Comparison of ENCODE assay signal across 9 mouse cellular contexts in the genomic region with DNA sequence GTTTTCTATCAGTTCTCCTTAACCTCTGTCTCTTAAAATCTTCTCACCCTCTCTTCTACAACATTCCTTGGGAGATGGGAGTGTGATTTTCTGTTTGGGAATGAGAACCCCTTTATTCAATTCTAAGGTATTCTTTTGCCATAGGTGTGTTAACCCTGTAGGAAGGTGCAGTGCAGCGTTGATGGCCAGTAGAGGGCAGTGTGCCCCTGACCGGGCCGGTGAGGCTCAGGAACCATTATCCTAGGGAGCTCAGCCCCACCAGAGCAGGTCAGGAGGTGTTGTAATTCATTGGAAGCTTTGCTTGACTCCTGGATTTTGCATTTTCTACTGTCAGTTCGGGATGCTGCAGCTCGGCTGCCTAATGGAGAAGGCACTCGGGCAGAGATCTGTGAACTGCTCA. TPM values are rescaled to one million over a fixed set of nuclear protein-coding genes. Genes with fewer than 3 reads are reported as not detected.
DNase-seq lines count a peak whose midpoint lies in the region; ATAC-seq and TF ChIP-seq lines count a peak whose summit lies in the region.
"Had no signal": no experiment of that assay in that cellular context is flagged by ENCODE, and none has a peak within 500 bp of the region (broad histone marks: within the 10 kb centered on the region; RNA-seq: fewer than 3 reads in every experiment).

No protein-coding gene starts in this region.

- WGBS in forebrain, embryonic 11.5 days = 64% methylated on average over 6 of the region's 6 CpGs
- WGBS in forebrain, embryonic 12.5 days = 64% methylated on average over 6 of the region's 6 CpGs
- 68% methylated on average over 6 of the region's 6 CpGs for WGBS in midbrain, embryonic 15.5 days

- TF ChIP-seq POLR2A in testis, adult 2 months (IDR thresholded peaks at IDR 0.05; ENCODE audit: control insufficient read depth, low read depth, low read length) = no peak
- TF ChIP-seq POLR2A in embryonic fibroblast, embryonic 13.5 days (IDR thresholded peaks at IDR 0.05; ENCODE audit: low read depth, low read length) = no peak

- no peak overlapping the region for H3K27ac ChIP-seq in forebrain, embryonic 11.5 days (ENCODE audit: low read depth, low read length)
- H3K27ac ChIP-seq in forebrain, embryonic 12.5 days = no peak overlapping the region
- no peak overlapping the region for H3K27ac ChIP-seq in testis, adult 2 months (ENCODE audit: control insufficient read depth, insufficient read depth, low read depth, low read length)
- H3K27ac ChIP-seq in embryonic fibroblast, embryonic 13.5 days (ENCODE audit: insufficient read depth, low read length) = no peak overlapping the region
- H3K27ac ChIP-seq in midbrain, embryonic 15.5 days = no peak overlapping the region
- H3K27ac ChIP-seq: hindbrain, embryonic 15.5 days had no signal

- no peak overlapping the region for H3K9ac ChIP-seq in forebrain, embryonic 11.5 days (ENCODE audit: low read length)
- H3K9ac ChIP-seq in forebrain, embryonic 12.5 days = no peak overlapping the region
- no peak overlapping the region for H3K9ac ChIP-seq in midbrain, embryonic 15.5 days
- H3K9ac ChIP-seq: hindbrain, embryonic 15.5 days had no signal

- H3K4me3 ChIP-seq in forebrain, embryonic 11.5 days (ENCODE audit: low read depth, low read length) = no peak overlapping the region
- H3K4me3 ChIP-seq in forebrain, embryonic 12.5 days (replicated peaks) = no peak overlapping the region
- no peak overlapping the region for H3K4me3 ChIP-seq in testis, adult 2 months (ENCODE audit: control insufficient read depth, low read depth, low read length)
- H3K4me3 ChIP-seq in embryonic fibroblast, embryonic 13.5 days (ENCODE audit: insufficient read depth, low read length) = no peak overlapping the region
- H3K4me3 ChIP-seq in midbrain, embryonic 15.5 days = no peak overlapping the region
- H3K4me3 ChIP-seq: hindbrain, embryonic 15.5 days had no signal

- H3K9me3 ChIP-seq in forebrain, embryonic 11.5 days (ENCODE audit: control insufficient read depth, low read length) = no peaks in the 10 kb centered on the region
- no peaks in the 10 kb centered on the region for H3K9me3 ChIP-seq in forebrain, embryonic 12.5 days
- no peaks in the 10 kb centered on the region for H3K9me3 ChIP-seq in midbrain, embryonic 15.5 days
- H3K9me3 ChIP-seq: hindbrain, embryonic 15.5 days had no signal

- H3K4me2 ChIP-seq in forebrain, embryonic 11.5 days (ENCODE audit: low read depth, low read length, severe bottlenecking) = no peak overlapping the region
- H3K4me2 ChIP-seq in forebrain, embryonic 12.5 days = no peak overlapping the region
- H3K4me2 ChIP-seq in midbrain, embryonic 15.5 days = no peak overlapping the region
- H3K4me2 ChIP-seq: hindbrain, embryonic 15.5 days had no signal

- intact Hi-C loops in left cerebral cortex, postnatal 25 days (cut with DNase I) = no loop called here

- no peaks in the 10 kb centered on the region for H3K27me3 ChIP-seq in forebrain, embryonic 11.5 days (ENCODE audit: control insufficient read depth, insufficient read depth, low read length)
- H3K27me3 ChIP-seq in forebrain, embryonic 12.5 days = no peaks in the 10 kb centered on the region
- no peaks in the 10 kb centered on the region for H3K27me3 ChIP-seq in testis, adult 2 months (ENCODE audit: control insufficient read depth, insufficient read depth, low read length)
- no peaks in the 10 kb centered on the region for H3K27me3 ChIP-seq in midbrain, embryonic 15.5 days (replicated peaks)
- H3K27me3 ChIP-seq: hindbrain, embryonic 15.5 days had no signal

- peak; percentile 60 for DNase-seq in forebrain, embryonic 11.5 days (ENCODE audit: low spot score)
- DNase-seq in testis, postnatal 14 days (ENCODE audit: low spot score) = no peak
- peak; percentile 30 for DNase-seq in lung, postnatal 36 days
- no peak for DNase-seq in left cerebral cortex, postnatal 25 days (ENCODE audit: low spot score in 2 of 2)

- TF ChIP-seq CTCF in testis, adult 2 months (IDR thresholded peaks at IDR 0.05; ENCODE audit: control insufficient read depth, insufficient read depth, insufficient replicate concordance, low read depth, low read length) = peak; percentile 72; the same call in 1 of the 2 replicates
- TF ChIP-seq CTCF in embryonic fibroblast, embryonic 13.5 days (IDR thresholded peaks at IDR 0.05; ENCODE audit: borderline replicate concordance, insufficient read depth, low read length) = peak; percentile 83; the same call in 1 of the 2 replicates

- no peaks in the 10 kb centered on the region for H3K4me1 ChIP-seq in forebrain, embryonic 11.5 days (replicated peaks; ENCODE audit: control insufficient read depth, insufficient read depth, low read length)
- no peaks in the 10 kb centered on the region for H3K4me1 ChIP-seq in forebrain, embryonic 12.5 days
- no peaks in the 10 kb centered on the region for H3K4me1 ChIP-seq in testis, adult 2 months (ENCODE audit: control insufficient read depth, insufficient read depth, low read length)
- no peaks in the 10 kb centered on the region for H3K4me1 ChIP-seq in embryonic fibroblast, embryonic 13.5 days (ENCODE audit: control insufficient read depth, insufficient read depth, low read length)
- no peaks in the 10 kb centered on the region for H3K4me1 ChIP-seq in midbrain, embryonic 15.5 days
- H3K4me1 ChIP-seq: hindbrain, embryonic 15.5 days had no signal

- ATAC-seq in forebrain, embryonic 11.5 days (replicated peaks; ENCODE audit: low FRiP score) = no peak
- no peak for ATAC-seq in forebrain, embryonic 12.5 days (ENCODE audit: low FRiP score)
- ATAC-seq in midbrain, embryonic 15.5 days (replicated peaks) = no peak

- H3K36me3 ChIP-seq in forebrain, embryonic 11.5 days (ENCODE audit: control insufficient read depth, insufficient read depth, low read length) = peaks cover 29% of the 10 kb centered on the region
- peaks cover 90% of the 10 kb centered on the region for H3K36me3 ChIP-seq in forebrain, embryonic 12.5 days (replicated peaks)
- H3K36me3 ChIP-seq in testis, adult 2 months (ENCODE audit: control insufficient read depth, insufficient read depth, low read length) = peaks cover 7% of the 10 kb centered on the region
- peaks cover 71% of the 10 kb centered on the region for H3K36me3 ChIP-seq in midbrain, embryonic 15.5 days (replicated peaks)

RNA-seq across cellular contexts. Expression of a gene that starts 19.2 kb away (rescaled TPM):
- 25.6 and 25.7 TPM in 2 replicates for polyA plus RNA-seq in forebrain, embryonic 11.5 days (2014; fragmentation: Nextera tagmentation; extraction: Ambion mirVana)
- polyA plus RNA-seq in forebrain, embryonic 12.5 days (2016; fragmentation: Nextera tagmentation; extraction: Ambion mirVana) = 30.7 and 32.4 TPM in 2 replicates
- polyA plus RNA-seq in testis, adult 2 months (2012; rRNA removed) = 16.7 and 18.2 TPM in 2 replicates
- 14.0 and 16.1 TPM in 2 replicates for polyA plus RNA-seq in embryonic fibroblast, embryonic 13.5 days (2011; ENCODE audit: insufficient read length, low read depth, missing spikeins)
- total RNA-seq in left cerebral cortex, postnatal 25 days (2021) = 10 to 100 TPM; 25.5 to 27.1 TPM
- polyA plus RNA-seq in midbrain, embryonic 15.5 days (2015; fragmentation: Nextera tagmentation; extraction: Ambion mirVana) = 30.9 and 33.3 TPM in 2 replicates

RNA-seq across cellular contexts. Expression of a gene that starts 59.0 kb away (rescaled TPM):
- polyA plus RNA-seq in forebrain, embryonic 11.5 days (2014; fragmentation: Nextera tagmentation; extraction: Ambion mirVana) = not detected in 2 replicates
- polyA plus RNA-seq in forebrain, embryonic 12.5 days (2016; fragmentation: Nextera tagmentation; extraction: Ambion mirVana) = 0.18 TPM in 1 of 2 replicates, not detected in the other
- polyA plus RNA-seq in testis, adult 2 months (2012; rRNA removed) = 11.7 and 12.1 TPM in 2 replicates
- not detected in 2 replicates for polyA plus RNA-seq in embryonic fibroblast, embryonic 13.5 days (2011; ENCODE audit: insufficient read length, low read depth, missing spikeins)
- not detected for total RNA-seq in left cerebral cortex, postnatal 25 days (2021)
- polyA plus RNA-seq in midbrain, embryonic 15.5 days (2015; fragmentation: Nextera tagmentation; extraction: Ambion mirVana) = 0.18 and 0.26 TPM in 2 replicates
- polyA plus RNA-seq: hindbrain, embryonic 15.5 days had no signal

Comparison
In these comparisons a context has a peak if more than half of its experiments do, and no peak if none do; other contexts are left out.
1. DNase-seq: peak in forebrain, embryonic 11.5 days (single experiment) and lung, postnatal 36 days (single experiment); none in testis, postnatal 14 days (single experiment) and left cerebral cortex, postnatal 25 days (0 of 2).
2. RNA of a gene that starts 59.0 kb away (polyA plus RNA-seq): 11.7 to 12.1 TPM in testis, adult 2 months; 0.18 to 0.26 TPM in midbrain, embryonic 15.5 days, 0.18 TPM in forebrain, embryonic 12.5 days, not detected in forebrain, embryonic 11.5 days and not detected in embryonic fibroblast, embryonic 13.5 days; every median in the first group is over 10 times any median in the second.